Mouse (Mus musculus) kidney, adult 2 months (tissue): ENCODE data around the gene H2afy. TPM values are rescaled to one million over a fixed set of nuclear protein-coding genes. Genes with fewer than 3 reads are reported as not detected.

Experiments used
- DNase-seq: peaks from one replicate; pipeline ENCODE4 v3.0.0; 2021
- H3K27ac ChIP-seq: fragments of 200-500 bp; 2 replicates; pipeline ENCODE4 v1.5.1; 2012; ENCODE audit warnings: low read depth, low read length, control low read depth, inconsistent platforms; ENCODE audit not compliant: insufficient read depth
- H3K27me3 ChIP-seq: fragments of 200-500 bp; replicated peaks from 2 replicates; pipeline ENCODE4 v1.6.1; 2012; ENCODE audit warnings: mild to moderate bottlenecking, moderate library complexity, low read length, inconsistent platforms; ENCODE audit not compliant: control insufficient read depth, insufficient read depth
- H3K36me3 ChIP-seq: fragments of 200-500 bp; 2 replicates; pipeline ENCODE4 v1.6.1; 2012; ENCODE audit warnings: mild to moderate bottlenecking, moderate library complexity, low read length, inconsistent platforms; ENCODE audit not compliant: control insufficient read depth, insufficient read depth
- H3K4me1 ChIP-seq: fragments of 200-500 bp; 2 replicates; pipeline ENCODE4 v1.6.1; 2011; ENCODE audit warnings: low read length; ENCODE audit not compliant: control insufficient read depth, insufficient read depth
- H3K4me3 ChIP-seq: fragments of 200-500 bp; 2 replicates; pipeline ENCODE4 v1.5.1; 2011; ENCODE audit warnings: mild to moderate bottlenecking, low read depth, low read length, control low read depth; ENCODE audit not compliant: insufficient read depth
- CTCF ChIP-seq: fragments of 200-500 bp; conservative IDR thresholded peaks from 2 replicates; pipeline ENCODE4 v1.5.1; 2011; ENCODE audit warnings: low read depth, mild to moderate bottlenecking, control low read depth, low read length, moderate library complexity, mixed read lengths; ENCODE audit not compliant: insufficient read depth, insufficient read length
- POLR2A ChIP-seq: fragments of 200-500 bp; IDR thresholded peaks from one replicate; pipeline ENCODE4 v1.6.1; 2011; ENCODE audit warnings: low read depth, low read length, control low read depth
- WGBS: fragments of 180-500 bp; shearing (Covaris S2); methylation state at CpG from one replicate; pipeline ENCODE4 v1.1.7; 2018; 5-methylcytosine and 5-hydroxymethylcytosine counted together
- polyA plus RNA-seq: library from polyadenylated mRNA; depleted of rRNA; stranded (reverse); fragments of >200 nt; gene quantifications from 2 replicates; pipeline ENCODE4 v1.2.3, GENCODE M21; 2012

The H2afy gene
- polyA plus RNA-seq, 1 experiment = 89.3 TPM

DNA sequence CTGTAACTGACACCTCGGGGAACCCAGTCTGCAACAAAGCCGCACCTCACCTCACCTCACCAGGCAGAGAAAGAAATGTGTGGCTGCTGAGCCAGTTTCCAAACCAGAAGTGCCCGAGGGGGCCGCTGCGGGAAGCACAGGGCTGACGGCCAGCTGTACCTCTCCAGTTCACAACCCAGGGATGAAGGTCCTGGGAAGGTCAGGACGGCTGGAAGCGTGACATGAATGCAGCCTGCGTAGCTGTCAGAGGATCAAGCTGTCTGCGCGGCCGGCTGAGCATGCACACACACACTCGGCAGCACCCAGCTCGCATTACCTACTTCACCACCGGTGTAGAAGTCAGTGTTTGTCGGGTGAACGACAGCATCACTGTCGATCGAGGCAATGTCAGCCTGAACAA lies 48.2 kb downstream of the H2afy start:
- 55% methylated on average over 19 of the region's 19 CpGs for WGBS
- peak; percentile 19 for DNase-seq
- Histone ChIP-seq H3K4me3 (no peak overlapping the region), H3K4me1 (no peaks in the 10 kb centered on the region), H3K27me3 (no peaks in the 10 kb centered on the region), H3K36me3 (no peaks in the 10 kb centered on the region), H3K27ac (no peak overlapping the region)
- TF ChIP-seq CTCF (no peak), POLR2A (no peak)

DNA sequence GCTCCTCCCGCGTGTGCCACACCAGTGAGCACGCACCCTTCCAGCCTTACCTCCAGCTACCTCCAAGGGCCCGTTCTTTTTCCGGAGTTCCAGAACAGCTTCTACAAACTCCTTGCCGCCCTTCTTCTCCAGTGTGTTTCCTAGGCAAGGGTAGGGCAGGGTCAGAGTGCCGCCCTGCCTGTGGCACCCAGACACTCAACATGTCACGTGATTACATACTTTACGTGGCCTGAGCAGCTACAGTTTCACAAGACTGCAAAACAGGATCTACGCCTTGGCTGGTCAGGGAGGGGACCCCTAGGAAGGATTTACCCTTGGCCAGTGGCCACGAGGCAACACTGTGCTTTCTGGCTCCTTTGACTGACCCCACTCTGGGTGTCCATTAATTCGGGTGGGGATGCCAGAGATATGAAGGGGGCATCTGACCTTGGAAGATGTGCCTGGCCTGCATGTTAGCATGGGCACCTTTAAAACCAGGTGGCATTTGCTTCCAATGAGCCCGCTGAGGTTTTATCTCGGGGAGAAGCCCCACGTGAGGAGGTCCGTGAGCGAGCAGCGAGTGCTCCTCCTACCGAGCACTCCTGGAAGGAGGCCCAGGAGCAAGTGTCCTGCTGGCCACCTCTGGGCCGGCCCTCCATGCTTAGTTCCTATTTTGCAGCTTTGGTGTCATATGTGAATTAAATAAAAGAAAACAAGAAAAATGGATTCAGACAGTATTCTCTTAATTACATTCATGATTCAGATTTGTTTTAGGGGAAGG lies 51.8 kb downstream of the H2afy start:
- Histone ChIP-seq H3K4me1 (no peaks in the 10 kb centered on the region), H3K27ac (no peak overlapping the region), H3K36me3 (no peaks in the 10 kb centered on the region), H3K4me3 (no peak overlapping the region), H3K27me3 (no peaks in the 10 kb centered on the region)
- WGBS = 76% methylated on average over 20 of the region's 20 CpGs
- TF ChIP-seq POLR2A = no peak
- no peak for TF ChIP-seq CTCF
- no peak for DNase-seq

DNA sequence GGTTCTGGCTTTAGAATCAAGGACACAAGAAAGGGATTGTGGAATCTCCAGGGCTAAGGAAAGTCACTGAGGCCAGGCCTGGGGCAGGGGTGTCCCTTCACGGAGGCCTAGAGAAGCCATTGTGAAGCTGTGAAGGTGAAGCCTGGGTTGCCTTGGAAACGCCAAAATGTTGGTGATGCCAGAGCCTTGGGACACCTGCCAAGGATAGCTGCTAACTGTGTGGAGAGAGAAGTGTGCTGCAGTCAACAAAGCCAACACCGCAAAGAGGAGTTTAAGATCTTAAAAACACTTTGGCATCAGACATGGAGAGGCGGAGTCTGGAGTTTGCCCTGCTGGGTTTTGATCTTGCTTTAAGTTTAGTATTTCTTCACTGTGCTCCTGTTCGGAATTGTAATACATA lies 54.5 kb downstream of the H2afy start:
- H3K27ac ChIP-seq = no peak overlapping the region
- no peaks in the 10 kb centered on the region for H3K27me3 ChIP-seq
- no peaks in the 10 kb centered on the region for H3K4me1 ChIP-seq
- 78% methylated on average over 5 of the region's 5 CpGs for WGBS
- no peak overlapping the region for H3K4me3 ChIP-seq
- no peak for DNase-seq
- H3K36me3 ChIP-seq = no peaks in the 10 kb centered on the region
- TF ChIP-seq POLR2A (no peak), CTCF (no peak)

DNA sequence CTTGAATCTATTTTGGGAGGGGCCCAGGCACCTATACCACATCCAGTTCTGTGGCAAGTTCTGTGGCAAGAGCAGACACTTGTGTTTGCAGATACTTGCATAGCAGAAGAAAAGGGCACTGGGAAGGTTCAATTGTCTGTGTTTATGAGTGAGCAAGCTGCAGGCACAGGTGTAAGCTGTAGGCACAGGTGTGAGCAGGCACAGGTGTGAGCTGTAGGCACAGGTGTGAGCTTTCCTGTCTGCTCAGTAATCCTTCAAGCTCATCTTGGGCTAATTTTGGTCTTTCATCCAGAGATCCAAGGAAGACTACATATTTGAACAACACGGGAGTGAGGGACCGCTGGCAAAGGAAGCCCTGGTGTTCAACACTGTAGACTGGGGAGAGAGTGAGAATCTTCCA lies 56.5 kb downstream of the H2afy start:
- TF ChIP-seq POLR2A = no peak
- TF ChIP-seq CTCF = no peak
- Histone ChIP-seq H3K4me3 (no peak overlapping the region), H3K27me3 (no peaks in the 10 kb centered on the region), H3K36me3 (no peaks in the 10 kb centered on the region), H3K4me1 (no peaks in the 10 kb centered on the region), H3K27ac (no peak overlapping the region)
- WGBS = 92% methylated on average over 2 of the region's 2 CpGs
- DNase-seq = no peak

DNA sequence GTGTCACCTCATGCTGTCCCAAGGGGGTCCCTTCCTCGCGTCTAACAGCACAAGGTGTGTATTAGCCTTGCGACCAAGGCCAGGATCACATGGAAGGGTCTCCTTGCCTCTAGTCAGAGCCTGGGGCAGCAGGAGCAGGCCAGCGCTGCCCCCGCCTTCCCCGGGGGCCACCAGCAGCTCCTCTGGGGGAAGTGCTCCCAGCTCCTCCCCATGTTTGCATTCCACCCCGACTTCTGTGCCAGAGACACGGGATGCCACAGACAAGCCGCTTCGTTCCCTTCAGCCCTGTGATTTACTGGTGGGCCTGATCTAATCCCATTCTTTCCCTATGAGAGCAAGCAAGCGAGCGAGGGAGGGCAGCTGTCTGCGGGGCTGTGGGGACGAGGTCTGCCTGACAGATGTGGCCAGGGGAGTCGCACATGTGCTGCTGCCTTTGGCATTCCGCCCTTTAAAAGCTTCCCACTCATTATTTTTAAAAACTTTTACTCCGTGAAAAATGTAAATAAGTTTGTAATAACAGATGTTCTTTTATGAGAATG lies 57.4 kb downstream of the H2afy start:
- H3K27me3 ChIP-seq = no peaks in the 10 kb centered on the region
- no peak overlapping the region for H3K27ac ChIP-seq
- 70% methylated on average over 17 of the region's 17 CpGs for WGBS
- H3K4me3 ChIP-seq = no peak overlapping the region
- no peaks in the 10 kb centered on the region for H3K36me3 ChIP-seq
- DNase-seq = no peak
- no peaks in the 10 kb centered on the region for H3K4me1 ChIP-seq
- TF ChIP-seq CTCF = no peak
- no peak for TF ChIP-seq POLR2A

DNA sequence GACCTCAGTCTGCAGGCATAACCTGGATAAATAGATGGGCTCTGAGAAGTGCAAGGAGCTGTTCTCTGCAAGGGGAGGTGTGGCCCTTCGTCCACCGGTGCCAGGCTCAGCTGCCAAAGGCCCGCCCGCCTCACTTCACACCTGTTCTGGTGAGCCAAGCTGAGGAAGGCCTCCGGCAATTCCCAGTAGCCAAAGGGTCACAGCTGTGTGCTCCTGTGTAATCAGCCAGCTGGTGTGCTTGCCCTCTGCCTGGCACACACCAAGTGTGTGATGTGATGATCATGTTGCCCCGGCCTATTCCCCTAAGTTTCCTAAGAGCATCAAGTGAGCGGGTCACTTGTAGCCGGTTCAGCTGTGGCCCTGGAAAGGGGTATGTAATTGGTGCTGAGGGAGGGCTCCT lies 60.2 kb downstream of the H2afy start:
- no peaks in the 10 kb centered on the region for H3K27me3 ChIP-seq
- WGBS = 82% methylated on average over 8 of the region's 8 CpGs
- no peak overlapping the region for H3K4me3 ChIP-seq
- no peaks in the 10 kb centered on the region for H3K4me1 ChIP-seq
- TF ChIP-seq POLR2A (no peak), CTCF (no peak)
- H3K36me3 ChIP-seq = no peaks in the 10 kb centered on the region
- no peak overlapping the region for H3K27ac ChIP-seq
- no peak for DNase-seq

DNA sequence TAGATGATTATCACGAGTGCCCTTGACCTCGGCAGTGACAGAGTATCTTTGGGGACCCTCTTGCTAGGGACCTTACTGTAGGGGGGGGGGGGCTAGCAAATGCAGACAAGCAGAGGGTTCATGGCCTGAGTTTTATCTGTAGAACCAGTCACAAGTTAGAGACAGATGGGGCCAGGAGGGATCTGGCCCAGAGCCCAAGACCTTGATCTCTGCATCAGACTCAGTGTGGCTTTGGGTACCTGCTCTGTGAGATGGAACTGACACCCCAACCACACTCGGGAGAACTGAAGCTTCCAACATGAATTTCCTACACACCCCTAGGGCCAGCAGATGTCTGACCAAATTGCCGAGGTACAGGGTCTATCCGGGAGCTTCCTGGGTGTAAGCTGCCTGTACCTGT lies 63.0 kb downstream of the H2afy start:
- H3K27me3 ChIP-seq = no peaks in the 10 kb centered on the region
- no peaks in the 10 kb centered on the region for H3K4me1 ChIP-seq
- H3K36me3 ChIP-seq = no peaks in the 10 kb centered on the region
- WGBS = 81% methylated on average over 5 of the region's 5 CpGs
- no peak for DNase-seq
- no peak overlapping the region for H3K4me3 ChIP-seq
- H3K27ac ChIP-seq = no peak overlapping the region
- no peak for TF ChIP-seq POLR2A
- no peak for TF ChIP-seq CTCF
